Mouse (Mus musculus) lung, embryonic 14.5 days (tissue): Measurements from ENCODE around the gene Frmd8. TPM values are rescaled to one million over a fixed set of nuclear protein-coding genes. Genes with fewer than 3 reads are reported as not detected.
A peak's percentile ranks its signal among the peaks of the same experiment; 100 is the strongest.

ENCODE experiments used
- ATAC-seq: fragments of 200-750 bp; cut with Nextera tagmentation; 2 replicates; pipeline ENCODE4 v1.8.0; 2017; ENCODE audit warnings: mild to moderate bottlenecking, moderate TSS enrichment, moderate library complexity; ENCODE audit not compliant: insufficient read depth
- DNase-seq: peaks from one replicate; pipeline ENCODE4 v3.0.0-alpha.2; 2015
- H3K27ac ChIP-seq: fragments of 300-500 bp; sonication (generic); 2 replicates; pipeline ENCODE4 v1.5.1; 2014; ENCODE audit warnings: low read depth, mild to moderate bottlenecking, moderate library complexity
- H3K27me3 ChIP-seq: fragments of 300-500 bp; sonication (generic); 2 replicates; pipeline ENCODE4 v1.6.1; 2014; ENCODE audit warnings: low read length, control low read depth; ENCODE audit not compliant: insufficient read depth
- H3K36me3 ChIP-seq: fragments of 300-500 bp; sonication (generic); 2 replicates; pipeline ENCODE4 v1.6.1; 2014; ENCODE audit warnings: control low read depth; ENCODE audit not compliant: insufficient read depth
- H3K4me1 ChIP-seq: fragments of 300-500 bp; sonication (generic); 2 replicates; pipeline ENCODE4 v1.6.1; 2014; ENCODE audit warnings: antibody characterized with exemption, control low read depth; ENCODE audit not compliant: insufficient read depth
- H3K4me2 ChIP-seq: fragments of 300-500 bp; sonication (generic); 2 replicates; pipeline ENCODE4 v1.6.1; 2014; ENCODE audit warnings: mild to moderate bottlenecking
- H3K4me3 ChIP-seq: fragments of 300-500 bp; sonication (generic); 2 replicates; pipeline ENCODE4 v1.5.1; 2014; ENCODE audit warnings: low read depth, low read length
- H3K9ac ChIP-seq: fragments of 300-500 bp; sonication (generic); 2 replicates; pipeline ENCODE4 v1.6.1; 2014
- H3K9me3 ChIP-seq: fragments of 300-500 bp; sonication (generic); 2 replicates; pipeline ENCODE4 v1.6.1; 2016; ENCODE audit warnings: low read depth, low read length, control low read depth
- CTCF ChIP-seq: IDR thresholded peaks from 2 replicates; pipeline ENCODE4 v1.5.1; 2016; ENCODE audit warnings: antibody characterized with exemption, low read depth
- WGBS: fragments of 180-500 bp; shearing (Covaris S2); extraction: QIAGEN DNeasy Blood & Tissue Kit; methylation state at CpG from one replicate; pipeline ENCODE4 v1.1.7; 2014; 5-methylcytosine and 5-hydroxymethylcytosine counted together
- polyA plus RNA-seq: library from polyadenylated mRNA; unstranded; fragments of >200 nt; fragmentation: Nextera tagmentation; extraction: Ambion mirVana; gene quantifications from 2 replicates; pipeline ENCODE4 v1.2.1, GENCODE M21; 2014

Gene Frmd8
- polyA plus RNA-seq, 1 experiment from 2014 or later = 42.2 TPM

DNA sequence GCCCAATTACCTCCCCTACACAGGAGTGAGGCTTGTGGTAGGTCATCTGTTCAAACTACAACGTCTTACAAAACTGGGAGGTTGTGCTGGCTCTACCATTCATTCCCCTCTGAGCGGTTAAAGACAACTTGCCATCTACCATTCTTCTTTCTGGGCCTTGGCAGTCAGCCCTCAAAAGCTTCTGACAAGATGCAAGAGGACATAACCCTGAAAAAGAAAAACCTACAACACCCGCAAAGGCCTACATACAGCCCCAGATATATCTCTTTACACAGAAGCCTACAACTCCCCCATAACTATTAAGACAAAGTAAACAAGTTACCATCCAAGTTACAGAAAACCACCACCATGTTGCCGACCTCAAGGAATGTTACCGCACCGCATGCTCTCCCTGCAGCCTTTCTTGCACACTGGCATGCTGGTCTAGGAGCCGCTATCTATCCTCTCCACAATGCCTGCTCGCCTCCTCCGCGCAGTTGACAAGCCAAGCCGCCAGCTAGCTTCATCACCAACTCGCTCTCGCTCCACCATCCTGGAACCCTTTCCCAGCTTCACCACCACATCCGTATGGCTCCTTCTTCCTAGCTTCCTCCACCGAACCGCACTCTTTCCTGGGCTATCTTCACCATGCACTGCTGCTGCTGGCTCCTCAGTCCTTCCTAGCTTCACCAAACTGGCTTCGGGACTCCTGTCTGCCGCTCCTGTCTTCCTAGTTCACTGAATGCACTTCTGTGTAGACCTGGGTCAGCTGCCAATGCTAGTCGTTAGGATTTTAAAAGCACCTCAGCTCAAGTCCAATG, 74.2 kb downstream of the Frmd8 start:
- DNase-seq (peak; percentile 58), ATAC-seq (no peak)
- Histone ChIP-seq H3K27ac (peak overlapping the region; percentile 99), H3K9me3 (no peaks in the 10 kb centered on the region), H3K36me3 (peaks cover 47% of the 10 kb centered on the region), H3K4me3 (peak overlapping the region; percentile 86), H3K27me3 (no peaks in the 10 kb centered on the region), H3K9ac (peak overlapping the region; percentile 88), H3K4me2 (peak overlapping the region; percentile 99), H3K4me1 (peaks cover 29% of the 10 kb centered on the region)
- no peak for TF ChIP-seq CTCF
- WGBS = under 1% methylated on average over 19 of the region's 19 CpGs

GRCm38 (mm10) chr19:5800350-5800631, 74.8 kb downstream of the Frmd8 start:
- H3K4me1 ChIP-seq = peaks cover 24% of the 10 kb centered on the region
- 1% methylated on average over 2 of the region's 2 CpGs for WGBS
- H3K36me3 ChIP-seq = peaks cover 52% of the 10 kb centered on the region
- peak overlapping the region; percentile 99 for H3K27ac ChIP-seq
- peak overlapping the region; percentile 86 for H3K4me3 ChIP-seq
- DNase-seq (peak; percentile 48), ATAC-seq (no peak)
- H3K4me2 ChIP-seq = peak overlapping the region; percentile 99
- H3K9me3 ChIP-seq = no peaks in the 10 kb centered on the region
- TF ChIP-seq CTCF = no peak
- H3K27me3 ChIP-seq = no peaks in the 10 kb centered on the region
- peak overlapping the region; percentile 88 for H3K9ac ChIP-seq

Other genes starting within 250 kb of the Frmd8 start
- gene Rela, start 237.8 kb downstream of the Frmd8 start, polyA plus RNA-seq = 52.3 and 54.2 TPM in 2 replicates
- 40.4 and 49.3 TPM in 2 replicates for gene Sipa1, start 211.6 kb downstream of the Frmd8 start, polyA plus RNA-seq
- gene Map3k11, start 186.5 kb downstream of the Frmd8 start, polyA plus RNA-seq = 36.6 TPM in 2 replicates
- gene Pcnx3, start 186.4 kb downstream of the Frmd8 start, polyA plus RNA-seq = 28.4 and 35.2 TPM in 2 replicates
- 0.32 and 0.47 TPM in 2 replicates for gene Kcnk7, start 170.9 kb downstream of the Frmd8 start, polyA plus RNA-seq
- gene Ehbp1l1, start 149.0 kb downstream of the Frmd8 start, polyA plus RNA-seq = 15.5 and 17.4 TPM in 2 replicates
- 108 and 116 TPM in 2 replicates for gene Fam89b, start 145.6 kb downstream of the Frmd8 start, polyA plus RNA-seq
- 51.8 and 55.9 TPM in 2 replicates for gene Ltbp3, start 134.4 kb downstream of the Frmd8 start, polyA plus RNA-seq
- gene Scyl1, start 103.9 kb downstream of the Frmd8 start, polyA plus RNA-seq = 74.8 and 84.5 TPM in 2 replicates
- gene Slc25a45, start 2.5 kb upstream of the Frmd8 start, polyA plus RNA-seq = 2.4 TPM in 2 replicates
- gene Tigd3, start 18.9 kb upstream of the Frmd8 start, polyA plus RNA-seq = 2.7 and 3.8 TPM in 2 replicates
- gene Dpf2, start 37.7 kb upstream of the Frmd8 start, polyA plus RNA-seq = 147 and 162 TPM in 2 replicates
- gene Cdc42ep2, start 49.5 kb upstream of the Frmd8 start, polyA plus RNA-seq = 9.8 and 9.9 TPM in 2 replicates
- gene Pola2, start 88.9 kb upstream of the Frmd8 start, polyA plus RNA-seq = 88.7 and 89.3 TPM in 2 replicates
- not detected in 2 replicates for gene Slc22a20, start 110.9 kb upstream of the Frmd8 start, polyA plus RNA-seq
- 9.6 and 11.3 TPM in 2 replicates for gene Capn1, start 140.6 kb upstream of the Frmd8 start, polyA plus RNA-seq
- gene Syvn1, start 171.3 kb upstream of the Frmd8 start, polyA plus RNA-seq = 30.0 and 34.3 TPM in 2 replicates
- gene Mrpl49, start 182.5 kb upstream of the Frmd8 start, polyA plus RNA-seq = 78.8 and 80.2 TPM in 2 replicates
- gene Fau, start 182.6 kb upstream of the Frmd8 start, polyA plus RNA-seq = 825 and 884 TPM in 2 replicates
- 33.8 and 34.3 TPM in 2 replicates for gene Znhit2, start 185.9 kb upstream of the Frmd8 start, polyA plus RNA-seq
- gene Tm7sf2, start 193.1 kb upstream of the Frmd8 start, polyA plus RNA-seq = 11.3 and 14.9 TPM in 2 replicates
- 63.2 and 63.5 TPM in 2 replicates for gene Vps51, start 202.0 kb upstream of the Frmd8 start, polyA plus RNA-seq
- gene Tmem262, start 204.8 kb upstream of the Frmd8 start, polyA plus RNA-seq = not detected in 2 replicates
- 1.0 and 1.6 TPM in 2 replicates for gene Gm28374, start 207.0 kb upstream of the Frmd8 start, polyA plus RNA-seq
- 68.8 and 72.3 TPM in 2 replicates for gene Zfpl1, start 209.7 kb upstream of the Frmd8 start, polyA plus RNA-seq
- gene Cdca5, start 209.7 kb upstream of the Frmd8 start, polyA plus RNA-seq = 49.0 and 52.7 TPM in 2 replicates
- gene AC131692.1, start 219.1 kb upstream of the Frmd8 start, polyA plus RNA-seq = 0.68 TPM in 1 of 2 replicates, not detected in the other
- gene Naaladl1, start 230.5 kb upstream of the Frmd8 start, polyA plus RNA-seq = 0.51 and 0.57 TPM in 2 replicates
- gene Sac3d1, start 243.4 kb upstream of the Frmd8 start, polyA plus RNA-seq = 55.2 and 56.5 TPM in 2 replicates